Mouse (Mus musculus): ENCODE measurements at regions not wholly inside any gene's neighbourhood (a gene's known extent, or its start where the extent isn't known, plus 50 kb on each side); places are given as distances from the start of the nearest gene placed in this dataset.

DNA sequence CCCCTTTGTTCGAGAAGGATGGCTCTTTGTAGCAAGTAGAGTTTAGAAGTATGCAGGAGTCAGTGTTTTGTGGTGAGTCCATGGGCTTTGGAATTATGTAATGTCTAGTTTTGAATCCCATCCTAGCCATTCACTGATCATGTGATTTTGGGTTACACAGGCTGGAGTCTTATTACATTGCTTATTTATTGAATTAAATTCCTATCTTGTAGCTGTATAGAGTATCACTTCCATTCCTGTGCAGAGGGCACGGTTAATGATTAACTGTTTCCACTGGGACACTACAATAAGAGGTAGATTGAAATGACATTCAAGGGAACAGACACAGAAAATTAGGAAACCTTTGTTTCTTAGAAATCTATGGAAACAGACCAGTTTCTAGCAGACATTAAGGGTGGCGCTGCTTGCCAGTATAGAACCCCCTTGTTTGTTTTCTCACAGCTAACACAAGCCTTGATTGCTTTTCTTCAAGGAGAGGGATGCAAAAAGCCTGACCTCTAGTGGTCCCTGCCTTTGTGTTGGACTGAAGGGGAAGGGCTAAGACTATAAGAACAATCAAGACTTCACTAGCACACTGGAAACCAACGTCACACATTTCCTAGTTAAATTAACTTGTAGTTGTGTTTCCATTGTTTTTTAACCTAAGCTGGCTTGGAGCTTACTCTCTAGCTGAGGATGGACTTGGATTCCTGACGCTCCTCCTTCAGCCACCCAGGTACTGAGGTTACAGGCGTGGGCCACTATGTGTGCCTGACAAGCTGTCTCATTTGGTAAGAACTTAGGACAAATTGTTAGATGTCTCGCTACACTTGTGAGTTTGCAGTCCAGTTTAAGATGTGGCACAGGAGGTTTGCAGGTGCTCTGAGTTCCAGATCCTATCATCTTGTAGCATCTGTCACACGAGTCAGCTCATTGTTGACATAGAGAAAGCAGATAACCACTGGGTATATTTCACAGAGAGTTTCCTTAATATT lies 219.1 kb upstream of the Tprg start:
- H3K4me2 ChIP-seq, result no peak overlapping the region
- 48% methylated on average over 8 of the region's 8 CpGs for WGBS (ENCODE audit: insufficient replicate concordance)
- H3K36me3 ChIP-seq (ENCODE audit: control insufficient read depth, insufficient read depth, low read length), result no peaks in the 10 kb centered on the region
- no peak overlapping the region for H3K4me3 ChIP-seq (ENCODE audit: low read depth, low read length)
- no peak overlapping the region for H3K27ac ChIP-seq (ENCODE audit: low read depth, low read length)
- no peak for ATAC-seq (replicated peaks; ENCODE audit: insufficient number of reproducible peaks, low FRiP score, low TSS enrichment)
- H3K9ac ChIP-seq (ENCODE audit: low read depth, low read length), result no peak overlapping the region
- H3K27me3 ChIP-seq (ENCODE audit: control insufficient read depth, insufficient read depth, low read length), result no peaks in the 10 kb centered on the region
- peaks cover 10% of the 10 kb centered on the region; the same call in 1 of the 2 replicates for H3K4me1 ChIP-seq (ENCODE audit: control insufficient read depth, insufficient read depth, low read length)
- no peaks in the 10 kb centered on the region for H3K9me3 ChIP-seq (replicated peaks; ENCODE audit: control insufficient read depth, low read length)

DNA sequence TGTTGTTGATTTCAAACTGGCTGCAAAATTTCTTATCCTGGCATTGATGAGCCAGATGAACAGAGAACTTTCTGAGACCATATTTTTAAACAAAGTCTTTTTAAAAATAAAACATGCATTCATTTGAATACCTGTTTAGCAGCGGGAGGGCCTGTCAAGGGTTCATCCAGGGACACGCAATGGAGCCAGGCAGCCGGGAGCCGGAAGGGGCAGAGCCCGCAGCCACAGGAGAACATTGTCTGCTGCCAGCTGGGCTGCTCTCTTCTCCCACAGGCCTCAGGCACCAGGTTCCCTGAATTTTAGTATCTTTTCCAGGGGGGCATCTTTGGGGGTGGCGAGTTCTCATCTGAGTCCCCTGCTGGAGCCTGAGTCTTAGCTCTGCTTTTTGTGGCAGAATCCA lies 205.8 kb upstream of the Tprg start:
- Histone ChIP-seq H3K27ac (ENCODE audit: low read depth, low read length) (no peak overlapping the region), H3K9me3 (replicated peaks; ENCODE audit: control insufficient read depth, low read length) (no peaks in the 10 kb centered on the region), H3K36me3 (ENCODE audit: control insufficient read depth, insufficient read depth, low read length) (no peaks in the 10 kb centered on the region), H3K4me2 (no peak overlapping the region), H3K4me3 (ENCODE audit: low read depth, low read length) (no peak overlapping the region), H3K9ac (ENCODE audit: low read depth, low read length) (no peak overlapping the region), H3K27me3 (ENCODE audit: control insufficient read depth, insufficient read depth, low read length) (no peaks in the 10 kb centered on the region), H3K4me1 (ENCODE audit: control insufficient read depth, insufficient read depth, low read length) (no peaks in the 10 kb centered on the region)
- WGBS (ENCODE audit: insufficient replicate concordance), result 90% methylated on average over 6 of the region's 6 CpGs
- no peak for ATAC-seq (replicated peaks; ENCODE audit: insufficient number of reproducible peaks, low FRiP score, low TSS enrichment)

DNA sequence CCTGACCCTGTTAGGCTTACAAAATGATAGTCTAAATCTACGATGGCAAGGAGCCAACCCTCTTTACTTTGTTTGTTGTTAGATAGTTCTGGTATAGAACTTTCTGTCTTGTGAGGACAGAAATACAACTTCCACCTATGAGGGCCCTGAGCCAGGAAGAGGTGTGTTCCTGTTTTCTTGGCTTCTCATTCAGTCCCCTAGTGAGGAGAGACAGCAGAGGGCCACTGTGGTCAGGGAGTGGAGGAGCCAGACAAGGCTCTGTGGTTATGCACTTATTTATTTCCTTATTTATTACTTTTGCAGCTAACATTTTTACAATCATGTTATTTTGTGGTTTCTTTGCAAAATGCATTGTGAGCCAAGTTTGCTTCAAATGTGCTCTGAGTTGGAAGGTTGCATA lies 202.9 kb upstream of the Tprg start:
- no peaks in the 10 kb centered on the region for H3K27me3 ChIP-seq (ENCODE audit: control insufficient read depth, insufficient read depth, low read length)
- no peak overlapping the region for H3K4me2 ChIP-seq
- WGBS (ENCODE audit: insufficient replicate concordance), result 75% methylated on average over 1 of the region's 1 CpGs
- no peaks in the 10 kb centered on the region for H3K9me3 ChIP-seq (replicated peaks; ENCODE audit: control insufficient read depth, low read length)
- no peaks in the 10 kb centered on the region for H3K36me3 ChIP-seq (ENCODE audit: control insufficient read depth, insufficient read depth, low read length)
- H3K27ac ChIP-seq (ENCODE audit: low read depth, low read length), result no peak overlapping the region
- H3K4me3 ChIP-seq (ENCODE audit: low read depth, low read length), result no peak overlapping the region
- H3K9ac ChIP-seq (ENCODE audit: low read depth, low read length), result no peak overlapping the region
- no peak for ATAC-seq (replicated peaks; ENCODE audit: insufficient number of reproducible peaks, low FRiP score, low TSS enrichment)
- H3K4me1 ChIP-seq (ENCODE audit: control insufficient read depth, insufficient read depth, low read length), result no peaks in the 10 kb centered on the region

DNA sequence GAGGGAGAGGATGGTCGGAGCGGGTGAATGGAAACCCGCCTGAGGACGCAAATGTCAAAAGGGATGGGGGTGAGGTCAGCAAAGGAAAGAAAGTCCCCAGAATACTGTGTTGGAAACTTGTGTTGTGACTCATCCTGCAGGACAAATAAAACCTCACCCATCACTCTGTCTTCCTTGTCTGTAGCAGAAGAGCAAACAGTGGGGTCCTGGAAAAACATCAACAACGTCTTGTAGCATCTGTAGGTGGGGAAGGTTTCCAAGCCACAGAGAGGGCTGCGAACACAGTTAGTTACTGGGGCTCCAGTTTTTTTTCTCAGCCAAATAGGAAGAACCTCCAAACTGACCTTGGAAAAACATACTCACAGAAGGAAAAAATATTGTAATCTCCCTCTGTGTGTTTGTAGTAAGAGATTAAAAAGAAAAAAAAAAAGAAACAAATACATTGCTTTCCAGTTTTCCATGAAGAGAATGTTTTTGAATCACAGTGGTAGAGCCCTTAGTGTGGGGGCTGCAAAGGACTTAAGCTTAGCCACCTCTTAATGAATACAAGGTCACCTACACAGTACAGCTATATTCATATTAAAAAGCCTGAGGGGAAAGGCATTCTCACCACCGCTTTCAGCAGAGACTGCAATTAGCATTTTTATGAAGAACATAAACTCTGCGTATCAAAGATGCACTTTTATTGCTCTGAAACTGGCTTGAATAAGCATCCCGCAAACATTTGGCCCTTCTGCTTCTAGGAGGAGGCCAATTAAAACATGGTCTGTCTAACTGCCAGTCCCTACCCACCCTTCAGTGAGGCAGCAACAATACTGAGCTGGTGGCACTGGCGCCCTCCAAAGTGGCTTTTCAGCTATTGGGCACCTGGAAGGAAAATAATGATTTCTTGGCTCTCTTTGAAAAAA lies 198.6 kb upstream of the Tprg start:
- 71% methylated on average over 10 of the region's 10 CpGs for WGBS (ENCODE audit: insufficient replicate concordance)
- no peaks in the 10 kb centered on the region for H3K4me1 ChIP-seq (ENCODE audit: control insufficient read depth, insufficient read depth, low read length)
- no peaks in the 10 kb centered on the region for H3K9me3 ChIP-seq (replicated peaks; ENCODE audit: control insufficient read depth, low read length)
- no peak overlapping the region for H3K27ac ChIP-seq (ENCODE audit: low read depth, low read length)
- no peaks in the 10 kb centered on the region for H3K27me3 ChIP-seq (ENCODE audit: control insufficient read depth, insufficient read depth, low read length)
- no peak overlapping the region for H3K9ac ChIP-seq (ENCODE audit: low read depth, low read length)
- H3K4me2 ChIP-seq, result no peak overlapping the region
- ATAC-seq (replicated peaks; ENCODE audit: insufficient number of reproducible peaks, low FRiP score, low TSS enrichment), result no peak
- H3K4me3 ChIP-seq (ENCODE audit: low read depth, low read length), result no peak overlapping the region
- no peaks in the 10 kb centered on the region for H3K36me3 ChIP-seq (ENCODE audit: control insufficient read depth, insufficient read depth, low read length)

DNA sequence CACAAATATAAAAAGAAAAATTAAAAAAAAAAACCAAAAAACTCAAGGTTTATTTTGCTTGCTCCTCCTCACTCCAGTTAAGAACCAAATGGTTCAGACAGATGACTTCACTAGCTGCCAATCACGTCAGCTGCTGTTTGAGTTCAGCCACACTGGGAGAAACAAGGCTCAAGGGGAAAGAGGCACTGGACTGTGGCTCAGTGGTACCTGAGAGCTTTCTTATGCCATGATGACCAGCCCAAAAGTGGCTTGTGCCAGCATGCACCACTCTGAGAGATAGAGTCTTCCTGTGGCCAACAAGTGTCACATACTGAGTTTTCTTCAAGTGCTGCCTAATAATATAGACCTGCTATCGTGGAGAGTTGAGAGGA lies 198.0 kb upstream of the Tprg start:
- Histone ChIP-seq H3K4me2 (no peak overlapping the region), H3K4me3 (ENCODE audit: low read depth, low read length) (no peak overlapping the region), H3K4me1 (ENCODE audit: control insufficient read depth, insufficient read depth, low read length) (no peaks in the 10 kb centered on the region), H3K27me3 (ENCODE audit: control insufficient read depth, insufficient read depth, low read length) (no peaks in the 10 kb centered on the region), H3K9ac (ENCODE audit: low read depth, low read length) (no peak overlapping the region), H3K36me3 (ENCODE audit: control insufficient read depth, insufficient read depth, low read length) (no peaks in the 10 kb centered on the region), H3K27ac (ENCODE audit: low read depth, low read length) (no peak overlapping the region), H3K9me3 (replicated peaks; ENCODE audit: control insufficient read depth, low read length) (no peaks in the 10 kb centered on the region)
- WGBS (ENCODE audit: insufficient replicate concordance), result 66% methylated on average over 2 of the region's 2 CpGs
- ATAC-seq (replicated peaks; ENCODE audit: insufficient number of reproducible peaks, low FRiP score, low TSS enrichment), result no peak

DNA sequence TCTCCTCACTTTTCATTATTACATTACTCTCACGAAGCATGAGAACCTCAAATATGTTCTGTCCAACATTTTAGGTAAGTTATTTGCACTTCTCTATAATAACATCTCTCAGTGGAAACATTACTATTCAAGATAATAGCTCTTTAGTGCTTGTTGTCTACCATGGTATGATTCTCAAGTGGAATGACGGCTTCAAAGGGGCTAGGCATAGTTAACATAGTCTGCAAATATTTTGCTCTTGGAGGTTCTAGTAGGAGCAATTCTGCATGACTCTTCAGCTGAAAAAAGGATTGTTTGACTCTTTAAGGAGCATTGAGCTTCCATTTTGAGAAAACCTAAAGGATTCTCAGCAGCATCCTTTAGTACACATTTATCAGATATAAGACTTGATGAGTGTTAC lies 182.5 kb upstream of the Tprg start:
- Histone ChIP-seq H3K27me3 (ENCODE audit: control insufficient read depth, insufficient read depth, low read length) (no peaks in the 10 kb centered on the region), H3K4me3 (ENCODE audit: low read depth, low read length) (no peak overlapping the region), H3K4me1 (ENCODE audit: control insufficient read depth, insufficient read depth, low read length) (no peaks in the 10 kb centered on the region), H3K36me3 (ENCODE audit: control insufficient read depth, insufficient read depth, low read length) (no peaks in the 10 kb centered on the region), H3K9ac (ENCODE audit: low read depth, low read length) (no peak overlapping the region), H3K27ac (ENCODE audit: low read depth, low read length) (no peak overlapping the region), H3K9me3 (replicated peaks; ENCODE audit: control insufficient read depth, low read length) (no peaks in the 10 kb centered on the region), H3K4me2 (no peak overlapping the region)
- no peak for ATAC-seq (replicated peaks; ENCODE audit: insufficient number of reproducible peaks, low FRiP score, low TSS enrichment)
- WGBS (ENCODE audit: insufficient replicate concordance), result 68% methylated on average over 2 of the region's 2 CpGs

DNA sequence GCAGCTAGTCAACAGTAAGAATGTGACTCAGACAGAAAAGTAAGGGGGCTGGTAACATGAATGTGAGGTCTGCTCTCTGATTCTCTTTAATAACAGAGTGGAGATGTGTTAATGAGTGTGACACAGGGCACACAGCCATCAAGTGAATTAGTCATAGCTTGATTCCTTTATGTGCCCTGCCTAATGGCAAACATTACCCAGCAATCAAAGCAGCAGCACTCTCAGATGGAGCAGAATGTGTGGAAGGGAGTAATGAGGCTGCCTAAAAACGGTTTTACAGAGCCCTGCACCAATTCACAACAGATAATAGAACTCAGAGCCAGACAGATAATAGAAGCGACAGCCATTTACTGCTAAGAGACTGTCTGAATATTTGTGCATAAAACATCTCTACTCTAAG lies 182.0 kb upstream of the Tprg start:
- no peak for ATAC-seq (replicated peaks; ENCODE audit: insufficient number of reproducible peaks, low FRiP score, low TSS enrichment)
- Histone ChIP-seq H3K27me3 (ENCODE audit: control insufficient read depth, insufficient read depth, low read length) (no peaks in the 10 kb centered on the region), H3K36me3 (ENCODE audit: control insufficient read depth, insufficient read depth, low read length) (no peaks in the 10 kb centered on the region), H3K9ac (ENCODE audit: low read depth, low read length) (no peak overlapping the region), H3K9me3 (replicated peaks; ENCODE audit: control insufficient read depth, low read length) (no peaks in the 10 kb centered on the region), H3K27ac (ENCODE audit: low read depth, low read length) (no peak overlapping the region), H3K4me1 (ENCODE audit: control insufficient read depth, insufficient read depth, low read length) (no peaks in the 10 kb centered on the region), H3K4me2 (no peak overlapping the region), H3K4me3 (ENCODE audit: low read depth, low read length) (no peak overlapping the region)
- 57% methylated on average over 2 of the region's 2 CpGs for WGBS (ENCODE audit: insufficient replicate concordance)

DNA sequence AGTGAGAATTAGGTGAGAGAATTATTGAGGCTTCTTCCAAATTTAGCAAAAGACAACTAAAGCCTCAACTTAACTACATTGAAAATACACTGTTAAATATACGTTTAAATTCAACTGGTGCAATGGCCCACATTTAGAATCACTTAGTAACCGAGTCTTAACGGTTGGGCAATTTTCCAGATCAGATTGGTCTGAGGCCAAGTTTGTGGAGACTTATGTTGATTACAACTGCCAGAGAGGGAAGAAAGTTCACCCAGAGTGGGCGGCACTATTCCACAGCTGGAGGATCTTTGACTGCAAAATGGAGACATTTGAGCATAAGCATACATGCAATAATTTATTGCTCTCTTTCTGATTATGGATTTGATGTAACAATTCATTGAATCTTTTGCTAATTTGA lies 146.5 kb upstream of the Tprg start:
- H3K9me3 ChIP-seq (replicated peaks; ENCODE audit: control insufficient read depth, low read length), result no peaks in the 10 kb centered on the region
- no peak overlapping the region for H3K4me2 ChIP-seq
- H3K27me3 ChIP-seq (ENCODE audit: control insufficient read depth, insufficient read depth, low read length), result no peaks in the 10 kb centered on the region
- no peak for ATAC-seq (replicated peaks; ENCODE audit: insufficient number of reproducible peaks, low FRiP score, low TSS enrichment)
- WGBS (ENCODE audit: insufficient replicate concordance), result 70% methylated on average over 4 of the region's 4 CpGs
- H3K27ac ChIP-seq (ENCODE audit: low read depth, low read length), result no peak overlapping the region
- no peaks in the 10 kb centered on the region for H3K4me1 ChIP-seq (ENCODE audit: control insufficient read depth, insufficient read depth, low read length)
- no peak overlapping the region for H3K9ac ChIP-seq (ENCODE audit: low read depth, low read length)
- H3K36me3 ChIP-seq (ENCODE audit: control insufficient read depth, insufficient read depth, low read length), result no peaks in the 10 kb centered on the region
- H3K4me3 ChIP-seq (ENCODE audit: low read depth, low read length), result no peak overlapping the region

All from heart, embryonic 11.5 days (tissue).